Mouse (Mus musculus) heart, adult 18-20 months (tissue): Measurements from ENCODE around the gene Il13ra1. TPM values are rescaled to one million over a fixed set of nuclear protein-coding genes. Genes with fewer than 3 reads are reported as not detected.

Experiments used
- DNase-seq, 2 experiments: peaks; one replicate each; pipeline ENCODE4 v3.0.0; 2021 to 2022; ENCODE audit warnings: mixed read lengths in 1 of 2
- total RNA-seq, 2 experiments: library from RNA; stranded (reverse); gene quantifications; 2 replicates each; pipeline ENCODE4 v1.2.3; 2021

Gene Il13ra1
- total RNA-seq, 2 experiments from 2014 or later: 28.3 to 31.5 TPM

DNA sequence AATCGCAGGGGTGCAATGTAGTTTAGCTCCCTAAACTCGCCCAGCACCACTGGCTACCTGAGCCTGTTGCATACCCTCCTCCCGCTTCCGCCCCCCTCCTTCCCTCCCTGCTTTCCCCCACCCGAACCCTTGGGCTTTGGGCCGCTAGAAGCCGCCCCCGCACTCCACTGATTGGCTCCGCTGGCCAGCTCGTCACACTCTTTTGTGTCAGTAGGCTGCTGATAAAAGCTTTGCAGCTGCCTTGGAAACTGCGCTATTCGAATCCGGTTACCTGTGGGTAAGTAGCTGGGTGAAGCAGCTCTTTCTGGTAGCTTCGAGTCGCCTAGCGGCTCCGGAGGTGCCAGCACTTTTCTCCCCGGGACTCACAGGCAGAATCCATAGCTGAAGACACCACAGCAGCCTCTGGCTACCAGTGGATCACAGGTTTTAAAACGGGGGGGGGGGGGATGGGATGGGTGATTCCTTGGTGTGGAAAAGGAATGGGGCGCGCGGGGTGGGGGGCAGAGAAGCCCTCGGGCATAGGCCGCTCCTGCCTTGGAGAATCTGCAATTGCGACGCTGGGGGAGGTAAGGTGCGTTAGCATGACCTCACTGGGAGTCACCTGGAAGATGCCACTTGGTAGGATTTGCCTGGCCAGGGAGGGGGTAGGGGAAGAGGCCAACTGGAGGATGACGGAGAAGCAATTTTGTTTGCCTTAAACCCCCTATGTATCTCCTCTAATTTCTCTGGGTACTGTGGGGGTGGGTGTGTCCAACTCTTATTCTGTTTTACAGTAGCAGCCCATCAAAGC lies 84.0 kb downstream of the Il13ra1 start, which contains the start of gene Zcchc12:
Gene Zcchc12, plus strand, starts transcription at position 169 of the 790 bp plus-strand sequence.
- peak; percentile 1 to 5 for DNase-seq

- DNase-seq: no peak
Observed at GRCm38 (mm10) chrX:36209554-36209953, 97.6 kb downstream of the Il13ra1 start.

DNA sequence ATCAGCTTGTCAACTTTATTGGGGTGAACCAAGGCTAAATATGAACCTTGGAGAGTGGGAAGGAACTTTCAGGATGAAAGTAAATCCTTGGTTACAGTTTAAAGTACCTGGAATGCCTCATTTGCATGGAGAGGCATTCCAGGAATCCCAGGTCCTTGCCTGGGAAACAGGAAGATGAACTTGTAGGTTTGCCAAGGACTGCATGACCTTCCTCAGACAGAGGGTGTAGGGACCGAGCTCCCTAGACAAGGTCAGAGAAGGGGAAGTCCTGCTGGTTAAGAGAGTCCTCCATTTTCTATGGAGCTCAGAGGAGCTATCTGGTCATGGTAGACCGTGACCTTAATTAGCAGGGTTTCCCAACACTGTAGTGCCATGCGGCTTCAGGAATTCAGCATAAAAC lies 99.3 kb downstream of the Il13ra1 start:
- no peak for DNase-seq

Other genes with a start within 250 kb of the Il13ra1 start
- gene Dock11, start 223.3 kb upstream of the Il13ra1 start, total RNA-seq: 1 to 10 TPM; 3.8 to 5.3 TPM
- under 1 TPM in 1 of 2 experiments, not detected in 1; 0.13 TPM for gene Zcchc12, start 83.8 kb downstream of the Il13ra1 start, total RNA-seq
- gene Lonrf3, start 216.2 kb downstream of the Il13ra1 start, total RNA-seq: 1 to 10 TPM; 1.1 to 1.2 TPM